Mouse (Mus musculus): Measurements from ENCODE around the gene Sfxn2. TPM values are rescaled to one million over a fixed set of nuclear protein-coding genes. Genes with fewer than 3 reads are reported as not detected.

Sfxn2 gene
- total RNA-seq, 2 experiments from 2014 or later, result 10.9 to 11.8 TPM

Other genes with a start within 250 kb of the Sfxn2 start
- not detected in 2 replicates for gene Psd, start 246.2 kb upstream of the Sfxn2 start, total RNA-seq (2014; fragmentation: Nextera tagmentation)
- gene Psd, start 246.2 kb upstream of the Sfxn2 start, total RNA-seq (2017), result not detected in 2 replicates
- gene Fbxl15, start 245.2 kb upstream of the Sfxn2 start, total RNA-seq (2014; fragmentation: Nextera tagmentation), result 0.53 TPM in 1 of 2 replicates, not detected in the other
- gene Fbxl15, start 245.2 kb upstream of the Sfxn2 start, total RNA-seq (2017), result 2.4 and 3.3 TPM in 2 replicates
- gene Cuedc2, start 234.7 kb upstream of the Sfxn2 start, total RNA-seq (2014; fragmentation: Nextera tagmentation), result 104 and 108 TPM in 2 replicates
- gene Cuedc2, start 234.7 kb upstream of the Sfxn2 start, total RNA-seq (2017), result 158 and 161 TPM in 2 replicates
- gene Mfsd13a, start 232.2 kb upstream of the Sfxn2 start, total RNA-seq (2014; fragmentation: Nextera tagmentation), result 71.4 and 82.0 TPM in 2 replicates
- 15.7 and 18.7 TPM in 2 replicates for gene Mfsd13a, start 232.2 kb upstream of the Sfxn2 start, total RNA-seq (2017)
- 2.3 and 5.6 TPM in 2 replicates for gene 2310034G01Rik, start 223.1 kb upstream of the Sfxn2 start, total RNA-seq (2014; fragmentation: Nextera tagmentation)
- gene 2310034G01Rik, start 223.1 kb upstream of the Sfxn2 start, total RNA-seq (2017), result 1.4 and 2.3 TPM in 2 replicates
- gene Actr1a, start 177.6 kb upstream of the Sfxn2 start, total RNA-seq (2014; fragmentation: Nextera tagmentation), result 86.7 and 93.2 TPM in 2 replicates
- gene Actr1a, start 177.6 kb upstream of the Sfxn2 start, total RNA-seq (2017), result 75.8 and 79.7 TPM in 2 replicates
- gene Sufu, start 176.5 kb upstream of the Sfxn2 start, total RNA-seq (2014; fragmentation: Nextera tagmentation), result 20.9 and 22.8 TPM in 2 replicates
- gene Sufu, start 176.5 kb upstream of the Sfxn2 start, total RNA-seq (2017), result 7.2 and 9.0 TPM in 2 replicates
- 10.9 and 13.9 TPM in 2 replicates for gene Trim8, start 71.7 kb upstream of the Sfxn2 start, total RNA-seq (2014; fragmentation: Nextera tagmentation)
- 12.2 and 13.6 TPM in 2 replicates for gene Trim8, start 71.7 kb upstream of the Sfxn2 start, total RNA-seq (2017)
- 9.9 and 23.4 TPM in 2 replicates for gene Arl3, start 167 bp upstream of the Sfxn2 start, total RNA-seq (2014; fragmentation: Nextera tagmentation)
- 13.9 and 14.3 TPM in 2 replicates for gene Arl3, start 167 bp upstream of the Sfxn2 start, total RNA-seq (2017)
- 19.7 and 25.6 TPM in 2 replicates for gene Wbp1l, start 25.7 kb downstream of the Sfxn2 start, total RNA-seq (2014; fragmentation: Nextera tagmentation)
- 20.2 and 23.5 TPM in 2 replicates for gene Wbp1l, start 25.7 kb downstream of the Sfxn2 start, total RNA-seq (2017)
- not detected in 2 replicates for gene Cyp17a1, start 99.8 kb downstream of the Sfxn2 start, total RNA-seq (2014; fragmentation: Nextera tagmentation)
- not detected in 2 replicates for gene Cyp17a1, start 99.8 kb downstream of the Sfxn2 start, total RNA-seq (2017)
- 9.6 and 12.5 TPM in 2 replicates for gene Borcs7, start 116.5 kb downstream of the Sfxn2 start, total RNA-seq (2014; fragmentation: Nextera tagmentation)
- 5.4 TPM in 2 replicates for gene Borcs7, start 116.5 kb downstream of the Sfxn2 start, total RNA-seq (2017)
- 47.6 and 53.1 TPM in 2 replicates for gene As3mt, start 134.1 kb downstream of the Sfxn2 start, total RNA-seq (2014; fragmentation: Nextera tagmentation)
- gene As3mt, start 134.1 kb downstream of the Sfxn2 start, total RNA-seq (2017), result 71.0 and 82.9 TPM in 2 replicates
- gene Cnnm2, start 188.2 kb downstream of the Sfxn2 start, total RNA-seq (2014; fragmentation: Nextera tagmentation), result 5.3 and 12.1 TPM in 2 replicates
- 7.2 and 8.0 TPM in 2 replicates for gene Cnnm2, start 188.2 kb downstream of the Sfxn2 start, total RNA-seq (2017)

Measured in granulocyte monocyte progenitor cell, adult 5-6 weeks (primary cell).